Mouse (Mus musculus) lung, embryonic 16.5 days (tissue): ENCODE data around the gene Rap1gds1. TPM values are rescaled to one million over a fixed set of nuclear protein-coding genes. Genes with fewer than 3 reads are reported as not detected.

Experiments
- ATAC-seq: fragments of 200-750 bp; cut with Nextera tagmentation; 2 replicates; pipeline ENCODE4 v1.8.0; 2017; ENCODE audit warnings: low read depth, mild to moderate bottlenecking, moderate library complexity
- H3K27ac ChIP-seq: fragments of 300-500 bp; sonication (generic); 2 replicates; pipeline ENCODE4 v1.5.1; 2014; ENCODE audit warnings: mild to moderate bottlenecking, control low read depth, low read length
- H3K27me3 ChIP-seq: fragments of 300-500 bp; sonication (generic); 2 replicates; pipeline ENCODE4 v1.6.1; 2014; ENCODE audit warnings: low read depth, low read length, mixed read lengths; ENCODE audit not compliant: control insufficient read depth, insufficient read depth
- H3K36me3 ChIP-seq: fragments of 300-500 bp; sonication (generic); 2 replicates; pipeline ENCODE4 v1.6.1; 2014; ENCODE audit warnings: low read length; ENCODE audit not compliant: control insufficient read depth, insufficient read depth
- H3K4me1 ChIP-seq: fragments of 300-500 bp; sonication (generic); replicated peaks from 2 replicates; pipeline ENCODE4 v1.6.1; 2014; ENCODE audit warnings: low read length, mixed read lengths; ENCODE audit not compliant: control insufficient read depth, insufficient read depth
- H3K4me2 ChIP-seq: fragments of 300-500 bp; sonication (generic); 2 replicates; pipeline ENCODE4 v1.6.1; 2014; ENCODE audit warnings: low read depth, low read length, control low read depth
- H3K4me3 ChIP-seq: fragments of 300-500 bp; sonication (generic); 2 replicates; pipeline ENCODE4 v1.5.1; 2014; ENCODE audit warnings: mild to moderate bottlenecking, low read length, control low read depth
- H3K9ac ChIP-seq: fragments of 300-500 bp; sonication (generic); 2 replicates; pipeline ENCODE4 v1.6.1; 2014; ENCODE audit warnings: low read length, control low read depth
- H3K9me3 ChIP-seq: fragments of 300-500 bp; sonication (generic); 2 replicates; pipeline ENCODE4 v1.6.1; 2016; ENCODE audit warnings: low read length; ENCODE audit not compliant: control insufficient read depth
- WGBS: fragments of 180-500 bp; shearing (Covaris S2); extraction: QIAGEN DNeasy Blood & Tissue Kit; methylation state at CpG from one replicate; pipeline ENCODE4 v1.1.7; 2014; 5-methylcytosine and 5-hydroxymethylcytosine counted together
- polyA plus RNA-seq: library from polyadenylated mRNA; unstranded; fragments of >200 nt; fragmentation: Nextera tagmentation; extraction: Ambion mirVana; gene quantifications from 2 replicates; pipeline ENCODE4 v1.2.1, GENCODE M21; 2015

Rap1gds1 gene
- polyA plus RNA-seq, 1 experiment from 2014 or later, result 60.7 TPM

GRCm38 (mm10) chr3:139025077-139025476 is 49.9 kb downstream of the Rap1gds1 start:
- Histone ChIP-seq H3K9ac (no peak overlapping the region), H3K27me3 (no peaks in the 10 kb centered on the region), H3K9me3 (no peaks in the 10 kb centered on the region), H3K4me3 (no peak overlapping the region), H3K4me2 (no peak overlapping the region), H3K27ac (no peak overlapping the region), H3K36me3 (no peaks in the 10 kb centered on the region; the same call in 1 of the 2 replicates), H3K4me1 (0 out of 2 replicates have a peak, but pooled peaks cover 2% of the 10 kb centered on the region)
- ATAC-seq, result no peak
- 68% methylated on average over 5 of the region's 5 CpGs for WGBS

- Histone ChIP-seq H3K9ac (no peak overlapping the region), H3K36me3 (no peaks in the 10 kb centered on the region; the same call in 1 of the 2 replicates), H3K9me3 (no peaks in the 10 kb centered on the region), H3K4me3 (no peak overlapping the region), H3K4me1 (0 out of 2 replicates have a peak, but pooled peaks cover 2% of the 10 kb centered on the region), H3K27me3 (no peaks in the 10 kb centered on the region), H3K4me2 (no peak overlapping the region), H3K27ac (no peak overlapping the region)
- no peak for ATAC-seq
- 75% methylated on average over 8 of the region's 8 CpGs for WGBS
Measured at GRCm38 (mm10) chr3:139023585-139023984, 51.4 kb downstream of the Rap1gds1 start.

GRCm38 (mm10) chr3:139012352-139012751 is 62.6 kb downstream of the Rap1gds1 start:
- H3K4me2 ChIP-seq, result no peak overlapping the region
- ATAC-seq, result no peak
- H3K4me1 ChIP-seq, result no peaks in the 10 kb centered on the region
- no peaks in the 10 kb centered on the region for H3K27me3 ChIP-seq
- no peak overlapping the region for H3K27ac ChIP-seq
- H3K36me3 ChIP-seq, result peaks cover 7% of the 10 kb centered on the region; the same call in 1 of the 2 replicates
- no peak overlapping the region for H3K4me3 ChIP-seq
- no peaks in the 10 kb centered on the region for H3K9me3 ChIP-seq
- H3K9ac ChIP-seq, result no peak overlapping the region
- WGBS, result 86% methylated on average over 9 of the region's 9 CpGs

GRCm38 (mm10) chr3:139005669-139006068 is 69.3 kb downstream of the Rap1gds1 start:
- Histone ChIP-seq H3K9ac (no peak overlapping the region), H3K4me2 (no peak overlapping the region), H3K9me3 (no peaks in the 10 kb centered on the region), H3K27me3 (no peaks in the 10 kb centered on the region), H3K4me1 (no peaks in the 10 kb centered on the region), H3K4me3 (no peak overlapping the region), H3K27ac (no peak overlapping the region), H3K36me3 (no peaks in the 10 kb centered on the region)
- no peak for ATAC-seq

GRCm38 (mm10) chr3:139002774-139003173 is 72.2 kb downstream of the Rap1gds1 start:
- no peaks in the 10 kb centered on the region for H3K9me3 ChIP-seq
- 82% methylated on average over 6 of the region's 6 CpGs for WGBS
- H3K27me3 ChIP-seq, result no peaks in the 10 kb centered on the region
- H3K4me2 ChIP-seq, result no peak overlapping the region
- H3K4me1 ChIP-seq, result no peaks in the 10 kb centered on the region
- no peaks in the 10 kb centered on the region for H3K36me3 ChIP-seq
- ATAC-seq, result no peak
- H3K9ac ChIP-seq, result no peak overlapping the region
- H3K27ac ChIP-seq, result no peak overlapping the region
- H3K4me3 ChIP-seq, result no peak overlapping the region

GRCm38 (mm10) chr3:139000071-139000867 is 74.7 kb downstream of the Rap1gds1 start:
- Histone ChIP-seq H3K36me3 (peaks cover 8% of the 10 kb centered on the region; the same call in 1 of the 2 replicates), H3K9me3 (0 out of 2 replicates have a peak, but pooled peaks cover 3% of the 10 kb centered on the region), H3K4me1 (no peaks in the 10 kb centered on the region), H3K27ac (no peak overlapping the region), H3K9ac (no peak overlapping the region), H3K4me3 (no peak overlapping the region), H3K27me3 (no peaks in the 10 kb centered on the region), H3K4me2 (no peak overlapping the region)
- WGBS, result 83% methylated on average over 9 of the region's 9 CpGs
- ATAC-seq, result no peak

- H3K27ac ChIP-seq, result no peak overlapping the region
- H3K4me2 ChIP-seq, result no peak overlapping the region
- H3K36me3 ChIP-seq, result peaks cover 8% of the 10 kb centered on the region; the same call in 1 of the 2 replicates
- no peak overlapping the region for H3K9ac ChIP-seq
- H3K9me3 ChIP-seq, result 0 out of 2 replicates have a peak, but pooled peaks cover 3% of the 10 kb centered on the region
- no peaks in the 10 kb centered on the region for H3K27me3 ChIP-seq
- no peak overlapping the region for H3K4me3 ChIP-seq
- no peak for ATAC-seq
- no peaks in the 10 kb centered on the region for H3K4me1 ChIP-seq
- 64% methylated on average over 5 of the region's 5 CpGs for WGBS
Measured at GRCm38 (mm10) chr3:138993473-138993872, 81.5 kb downstream of the Rap1gds1 start.

GRCm38 (mm10) chr3:138991367-138991766 is 83.6 kb downstream of the Rap1gds1 start:
- Histone ChIP-seq H3K4me1 (no peaks in the 10 kb centered on the region), H3K4me3 (no peak overlapping the region), H3K27me3 (no peaks in the 10 kb centered on the region), H3K4me2 (no peak overlapping the region), H3K9ac (no peak overlapping the region), H3K27ac (no peak overlapping the region), H3K36me3 (peaks cover 4% of the 10 kb centered on the region; the same call in 1 of the 2 replicates), H3K9me3 (no peaks in the 10 kb centered on the region; the same call in 1 of the 2 replicates)
- 85% methylated on average over 1 of the region's 1 CpGs for WGBS
- ATAC-seq, result no peak

- H3K4me1 ChIP-seq, result no peaks in the 10 kb centered on the region
- no peaks in the 10 kb centered on the region for H3K27me3 ChIP-seq
- no peak overlapping the region for H3K27ac ChIP-seq
- ATAC-seq, result no peak
- no peaks in the 10 kb centered on the region; the same call in 1 of the 2 replicates for H3K9me3 ChIP-seq
- 84% methylated on average over 7 of the region's 7 CpGs for WGBS
- no peak overlapping the region for H3K4me2 ChIP-seq
- no peak overlapping the region for H3K9ac ChIP-seq
- peaks cover 3% of the 10 kb centered on the region; the same call in 1 of the 2 replicates for H3K36me3 ChIP-seq
- H3K4me3 ChIP-seq, result no peak overlapping the region
Measured at GRCm38 (mm10) chr3:138989141-138989540, 85.9 kb downstream of the Rap1gds1 start.
